Mouse (Mus musculus) hindbrain, embryonic 13.5 days (tissue): ENCODE results near the gene Pdzk1ip1. TPM values are rescaled to one million over a fixed set of nuclear protein-coding genes. Genes with fewer than 3 reads are reported as not detected.
A peak's percentile ranks its signal among the peaks of the same experiment; 100 is the strongest.

Experiments used
- ATAC-seq: fragments of 200-750 bp; cut with Nextera tagmentation; 2 replicates; pipeline ENCODE4 v1.8.0; 2017; ENCODE audit warnings: moderate TSS enrichment; ENCODE audit not compliant: low FRiP score
- H3K27ac ChIP-seq: fragments of 300-500 bp; sonication (generic); 2 replicates; pipeline ENCODE4 v1.5.1; 2015; ENCODE audit warnings: inconsistent platforms, mild to moderate bottlenecking, moderate library complexity
- H3K27me3 ChIP-seq: fragments of 300-500 bp; sonication (generic); 2 replicates; pipeline ENCODE4 v1.6.1; 2015; ENCODE audit warnings: mild to moderate bottlenecking, inconsistent platforms
- H3K36me3 ChIP-seq: fragments of 300-500 bp; sonication (generic); 2 replicates; pipeline ENCODE4 v1.6.1; 2015; ENCODE audit warnings: mild to moderate bottlenecking, inconsistent platforms
- H3K4me1 ChIP-seq: fragments of 300-500 bp; sonication (generic); replicated peaks from 2 replicates; pipeline ENCODE4 v1.6.1; 2015; ENCODE audit warnings: inconsistent platforms
- H3K4me2 ChIP-seq: fragments of 300-500 bp; sonication (generic); 2 replicates; pipeline ENCODE4 v1.6.1; 2015; ENCODE audit warnings: inconsistent platforms, mild to moderate bottlenecking, moderate library complexity
- H3K4me3 ChIP-seq: fragments of 300-500 bp; sonication (generic); 2 replicates; pipeline ENCODE4 v1.5.1; 2015; ENCODE audit warnings: mild to moderate bottlenecking, inconsistent platforms
- H3K9ac ChIP-seq: fragments of 300-500 bp; sonication (generic); 2 replicates; pipeline ENCODE4 v1.6.1; 2015; ENCODE audit warnings: mild to moderate bottlenecking, inconsistent platforms
- H3K9me3 ChIP-seq: fragments of 300-500 bp; sonication (generic); 2 replicates; pipeline ENCODE4 v1.6.1; 2016; ENCODE audit warnings: inconsistent platforms
- WGBS: fragments of 180-500 bp; shearing (Covaris S2); methylation state at CpG from one replicate; pipeline ENCODE4 v1.1.7; 2015; 5-methylcytosine and 5-hydroxymethylcytosine counted together
- polyA plus RNA-seq: library from polyadenylated mRNA; unstranded; fragments of >200 nt; fragmentation: Nextera tagmentation; extraction: Ambion mirVana; gene quantifications from 2 replicates; pipeline ENCODE4 v1.2.1, GENCODE M21; 2015

Pdzk1ip1 gene
- polyA plus RNA-seq, 1 experiment from 2014 or later = 5.5 TPM

GRCm38 (mm10) chr4:115058317-115058761 lies 30.2 kb upstream of the Pdzk1ip1 start:
- ATAC-seq = no peak
- Histone ChIP-seq H3K9ac (peak overlapping the region; percentile 65), H3K4me1 (peaks cover 22% of the 10 kb centered on the region), H3K9me3 (no peaks in the 10 kb centered on the region), H3K27me3 (peaks cover 98% of the 10 kb centered on the region), H3K27ac (peak overlapping the region; percentile 81), H3K4me2 (peak overlapping the region; percentile 33), H3K36me3 (no peaks in the 10 kb centered on the region), H3K4me3 (peak overlapping the region; percentile 33)
- WGBS = 1% methylated on average over 20 of the region's 20 CpGs

- Histone ChIP-seq H3K36me3 (no peaks in the 10 kb centered on the region), H3K27me3 (peaks cover 99% of the 10 kb centered on the region), H3K9me3 (no peaks in the 10 kb centered on the region), H3K9ac (peak overlapping the region; percentile 65; the same call in 1 of the 2 replicates), H3K4me2 (peak overlapping the region; percentile 33), H3K27ac (peak overlapping the region; percentile 81), H3K4me3 (peak overlapping the region; percentile 33), H3K4me1 (peaks cover 29% of the 10 kb centered on the region)
- no peak for ATAC-seq
- WGBS = 1% methylated on average over 23 of the region's 23 CpGs
Observed at GRCm38 (mm10) chr4:115058871-115059590, 29.5 kb upstream of the Pdzk1ip1 start.

- H3K4me2 ChIP-seq = peak overlapping the region; percentile 33
- H3K4me1 ChIP-seq = peaks cover 32% of the 10 kb centered on the region
- H3K36me3 ChIP-seq = no peaks in the 10 kb centered on the region
- ATAC-seq = no peak
- peak overlapping the region; percentile 46 for H3K9ac ChIP-seq
- H3K27me3 ChIP-seq = peaks cover 99% of the 10 kb centered on the region
- H3K9me3 ChIP-seq = no peaks in the 10 kb centered on the region
- H3K4me3 ChIP-seq = peak overlapping the region; percentile 33
- H3K27ac ChIP-seq = peak overlapping the region; percentile 81
- 5% methylated on average over 12 of the region's 12 CpGs for WGBS
Observed at GRCm38 (mm10) chr4:115059871-115060270, 28.6 kb upstream of the Pdzk1ip1 start.

- H3K4me2 ChIP-seq = peak overlapping the region; percentile 33
- peaks cover 99% of the 10 kb centered on the region for H3K27me3 ChIP-seq
- H3K4me1 ChIP-seq = peaks cover 32% of the 10 kb centered on the region
- no peak overlapping the region for H3K9ac ChIP-seq
- H3K27ac ChIP-seq = peak overlapping the region; percentile 81; the same call in 1 of the 2 replicates
- no peaks in the 10 kb centered on the region for H3K9me3 ChIP-seq
- H3K4me3 ChIP-seq = peak overlapping the region; percentile 33
- no peaks in the 10 kb centered on the region for H3K36me3 ChIP-seq
- WGBS = 14% methylated on average over 3 of the region's 3 CpGs
- no peak for ATAC-seq
Observed at GRCm38 (mm10) chr4:115060753-115061152, 27.8 kb upstream of the Pdzk1ip1 start.

GRCm38 (mm10) chr4:115062540-115062874 lies 26.0 kb upstream of the Pdzk1ip1 start:
- Histone ChIP-seq H3K4me3 (peak overlapping the region; percentile 50), H3K9ac (peak overlapping the region; percentile 71), H3K4me1 (peaks cover 24% of the 10 kb centered on the region), H3K27ac (no peak overlapping the region), H3K4me2 (peak overlapping the region; percentile 90), H3K27me3 (peaks cover 95% of the 10 kb centered on the region), H3K9me3 (no peaks in the 10 kb centered on the region), H3K36me3 (no peaks in the 10 kb centered on the region)
- no peak for ATAC-seq
- WGBS = 3% methylated on average over 9 of the region's 9 CpGs

GRCm38 (mm10) chr4:115062875-115063517 lies 25.5 kb upstream of the Pdzk1ip1 start:
- Histone ChIP-seq H3K9ac (peak overlapping the region; percentile 71), H3K4me3 (peak overlapping the region; percentile 50), H3K27me3 (peaks cover 95% of the 10 kb centered on the region), H3K36me3 (no peaks in the 10 kb centered on the region), H3K4me2 (peak overlapping the region; percentile 90), H3K9me3 (no peaks in the 10 kb centered on the region), H3K4me1 (peaks cover 22% of the 10 kb centered on the region), H3K27ac (peak overlapping the region; percentile 52)
- under 1% methylated on average over 53 of the region's 58 CpGs for WGBS
- ATAC-seq = peak; percentile 83

GRCm38 (mm10) chr4:115063518-115064239 lies 24.8 kb upstream of the Pdzk1ip1 start:
- ATAC-seq = peak; percentile 1; the same call in 1 of the 2 replicates
- Histone ChIP-seq H3K9ac (peak overlapping the region; percentile 71), H3K4me3 (peak overlapping the region; percentile 50), H3K27me3 (peaks cover 95% of the 10 kb centered on the region), H3K4me1 (peaks cover 22% of the 10 kb centered on the region), H3K36me3 (no peaks in the 10 kb centered on the region), H3K9me3 (no peaks in the 10 kb centered on the region), H3K4me2 (peak overlapping the region; percentile 90), H3K27ac (peak overlapping the region; percentile 23; the same call in 1 of the 2 replicates)
- WGBS = under 1% methylated on average over 31 of the region's 31 CpGs

- no peak overlapping the region for H3K9ac ChIP-seq
- WGBS = 40% methylated on average over 1 of the region's 1 CpGs
- H3K27ac ChIP-seq = no peak overlapping the region
- H3K4me3 ChIP-seq = no peak overlapping the region
- H3K4me1 ChIP-seq = no peaks in the 10 kb centered on the region
- H3K27me3 ChIP-seq = peaks cover 49% of the 10 kb centered on the region
- no peaks in the 10 kb centered on the region for H3K36me3 ChIP-seq
- H3K4me2 ChIP-seq = no peak overlapping the region
- no peaks in the 10 kb centered on the region for H3K9me3 ChIP-seq
- no peak for ATAC-seq
Observed at GRCm38 (mm10) chr4:115071668-115072067, 16.8 kb upstream of the Pdzk1ip1 start.

- Histone ChIP-seq H3K9me3 (no peaks in the 10 kb centered on the region), H3K27ac (no peak overlapping the region), H3K4me2 (no peak overlapping the region), H3K27me3 (peaks cover 32% of the 10 kb centered on the region), H3K4me3 (no peak overlapping the region), H3K9ac (no peak overlapping the region), H3K36me3 (no peaks in the 10 kb centered on the region), H3K4me1 (peaks cover 16% of the 10 kb centered on the region)
- 93% methylated on average over 1 of the region's 1 CpGs for WGBS
- ATAC-seq = no peak
Observed at GRCm38 (mm10) chr4:115074789-115075188, 13.7 kb upstream of the Pdzk1ip1 start.

GRCm38 (mm10) chr4:115075204-115075915 lies 13.1 kb upstream of the Pdzk1ip1 start:
- Histone ChIP-seq H3K27ac (0 out of 2 replicates have a peak overlapping the region, but pooled peaks have one; percentile 12), H3K36me3 (no peaks in the 10 kb centered on the region), H3K9me3 (no peaks in the 10 kb centered on the region), H3K9ac (no peak overlapping the region), H3K4me3 (no peak overlapping the region), H3K4me2 (no peak overlapping the region), H3K27me3 (peaks cover 32% of the 10 kb centered on the region), H3K4me1 (peaks cover 20% of the 10 kb centered on the region)
- ATAC-seq = no peak
- 34% methylated on average over 3 of the region's 3 CpGs for WGBS

- peaks cover 20% of the 10 kb centered on the region for H3K4me1 ChIP-seq
- peak overlapping the region; percentile 55 for H3K9ac ChIP-seq
- H3K36me3 ChIP-seq = no peaks in the 10 kb centered on the region
- H3K27ac ChIP-seq = peak overlapping the region; percentile 52
- no peak overlapping the region for H3K4me3 ChIP-seq
- no peaks in the 10 kb centered on the region for H3K9me3 ChIP-seq
- H3K4me2 ChIP-seq = 0 out of 2 replicates have a peak overlapping the region, but pooled peaks have one; percentile 6
- peak; percentile 86 for ATAC-seq
- WGBS = 15% methylated on average over 10 of the region's 10 CpGs
- H3K27me3 ChIP-seq = peaks cover 48% of the 10 kb centered on the region
Observed at GRCm38 (mm10) chr4:115078892-115079820, 9.4 kb upstream of the Pdzk1ip1 start.
